Mouse (Mus musculus): Measurements from ENCODE around the gene Fastkd1. TPM values are rescaled to one million over a fixed set of nuclear protein-coding genes. Genes with fewer than 3 reads are reported as not detected.
"Not testable (repeated sequence)": the region's sequence is repeated elsewhere in the genome, so short reads cannot be mapped to it uniquely, and the experiment has no call there.

Gene Fastkd1
- polyA plus RNA-seq, 1 experiment from 2014 or later: 9.8 TPM

DNA sequence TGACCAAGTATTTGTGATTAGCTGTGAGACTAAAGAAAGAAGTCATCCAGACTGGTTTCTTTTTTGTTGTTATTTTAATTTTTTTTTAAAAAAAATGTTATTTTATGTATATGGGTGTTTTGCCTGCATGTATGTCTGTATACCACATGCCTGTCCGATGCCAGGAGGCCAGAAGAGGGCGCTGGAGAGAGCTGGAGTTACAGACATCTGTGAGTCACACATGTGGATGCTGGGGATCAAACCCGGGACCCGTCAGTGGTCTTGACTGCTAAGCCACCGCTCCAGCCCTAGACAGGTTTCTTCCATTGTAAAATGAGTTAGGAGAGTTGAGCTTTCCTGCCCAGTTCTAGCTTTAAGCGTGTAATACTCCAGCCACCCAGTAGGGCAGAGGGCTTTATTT lies 33.3 kb downstream of the Fastkd1 start:
- 55% methylated on average over 6 of the region's 6 CpGs for WGBS
- no peak overlapping the region for H3K4me2 ChIP-seq (ENCODE audit: low read depth, low read length)
- ATAC-seq (ENCODE audit: low read depth): no peak

DNA sequence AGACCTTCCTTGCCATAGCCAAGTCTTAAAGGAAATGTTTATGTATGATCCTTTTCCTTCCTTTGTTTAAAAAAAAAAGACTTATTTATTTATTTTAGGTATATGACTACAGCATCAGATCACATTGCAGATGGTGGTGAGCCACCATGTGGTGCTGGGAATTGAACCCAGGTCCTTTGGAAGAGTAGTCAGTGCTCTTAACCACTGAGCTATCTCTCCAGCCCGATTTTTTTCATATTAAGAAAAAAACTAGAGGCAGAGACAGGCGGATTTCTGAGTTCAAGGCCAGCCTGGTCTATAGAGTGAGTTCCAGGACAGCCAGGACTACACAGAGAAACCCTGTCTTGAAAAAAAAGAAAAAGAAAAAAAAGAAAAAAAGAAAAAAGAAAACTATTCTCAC lies 36.1 kb downstream of the Fastkd1 start:
- H3K27me3 ChIP-seq (ENCODE audit: control insufficient read depth, insufficient read depth, low read depth, low read length); H3K36me3 ChIP-seq (ENCODE audit: control insufficient read depth, insufficient read depth, low read length); ATAC-seq (ENCODE audit: low read depth); H3K4me3 ChIP-seq (ENCODE audit: low read length); H3K4me2 ChIP-seq (ENCODE audit: low read depth, low read length); H3K4me1 ChIP-seq (replicated peaks; ENCODE audit: control insufficient read depth, insufficient read depth, low read length); H3K9me3 ChIP-seq (ENCODE audit: control insufficient read depth, low read length); H3K27ac ChIP-seq (ENCODE audit: low read length); H3K9ac ChIP-seq (ENCODE audit: low read length): not testable (repeated sequence)
- WGBS: 82% methylated on average over 2 of the region's 2 CpGs

More for the DNA sequence above, 33.3 kb downstream of the Fastkd1 start:
- Histone ChIP-seq H3K27ac (ENCODE audit: low read length) (no peak overlapping the region), H3K9ac (ENCODE audit: low read length) (no peak overlapping the region), H3K4me1 (replicated peaks; ENCODE audit: control insufficient read depth, insufficient read depth, low read length) (no peaks in the 10 kb centered on the region), H3K9me3 (ENCODE audit: control insufficient read depth, low read length) (no peaks in the 10 kb centered on the region), H3K27me3 (ENCODE audit: control insufficient read depth, insufficient read depth, low read depth, low read length) (no peaks in the 10 kb centered on the region), H3K36me3 (ENCODE audit: control insufficient read depth, insufficient read depth, low read length) (no peaks in the 10 kb centered on the region), H3K4me3 (ENCODE audit: low read length) (no peak overlapping the region)

DNA sequence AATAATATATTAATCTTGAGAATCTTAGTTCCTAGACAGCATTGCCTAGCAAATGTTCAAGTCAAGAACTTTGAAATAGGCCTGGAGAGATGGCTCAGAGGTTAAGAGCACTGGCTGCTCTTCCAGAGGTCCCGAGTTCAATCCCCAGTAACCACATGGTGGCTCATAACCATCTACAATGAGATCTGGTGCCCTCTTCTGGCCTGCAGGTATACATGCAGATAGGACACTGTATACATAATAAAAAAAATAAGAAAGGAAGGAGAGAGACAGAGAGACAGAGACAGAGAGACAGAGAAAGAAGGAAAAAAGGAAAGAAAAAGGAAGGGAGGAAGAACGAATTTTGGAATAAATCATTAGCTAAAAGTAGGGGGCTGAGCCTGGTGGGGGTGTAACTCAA lies 36.6 kb downstream of the Fastkd1 start:
- 50% methylated on average over 2 of the region's 2 CpGs for WGBS
- H3K4me3 ChIP-seq (ENCODE audit: low read length): no peak overlapping the region

DNA sequence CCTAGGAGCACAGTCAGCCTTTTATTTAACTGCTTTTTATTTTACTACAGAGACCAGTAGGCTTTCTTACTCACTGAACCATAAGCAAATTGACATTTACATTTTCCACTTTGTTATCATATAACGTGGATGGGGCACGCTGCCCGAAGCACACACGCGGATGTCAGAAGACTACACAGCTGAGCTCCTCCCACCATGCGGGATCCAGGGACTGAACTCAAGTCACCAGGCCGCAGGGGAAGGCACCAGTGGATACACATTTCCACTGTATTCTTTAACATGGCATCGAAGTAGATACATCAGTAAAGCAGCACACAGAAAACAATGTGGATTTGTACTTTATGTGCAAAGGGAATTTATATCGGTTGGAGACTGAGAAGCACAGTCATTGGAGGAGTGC lies 38.0 kb downstream of the Fastkd1 start:
- H3K9ac ChIP-seq (ENCODE audit: low read length): no peak overlapping the region
- ATAC-seq (ENCODE audit: low read depth): no peak
- no peaks in the 10 kb centered on the region for H3K9me3 ChIP-seq (ENCODE audit: control insufficient read depth, low read length)
- no peaks in the 10 kb centered on the region for H3K36me3 ChIP-seq (ENCODE audit: control insufficient read depth, insufficient read depth, low read length)
- no peaks in the 10 kb centered on the region for H3K4me1 ChIP-seq (replicated peaks; ENCODE audit: control insufficient read depth, insufficient read depth, low read length)
- H3K4me2 ChIP-seq (ENCODE audit: low read depth, low read length): no peak overlapping the region
- no peaks in the 10 kb centered on the region for H3K27me3 ChIP-seq (ENCODE audit: control insufficient read depth, insufficient read depth, low read depth, low read length)
- no peak overlapping the region for H3K4me3 ChIP-seq (ENCODE audit: low read length)
- H3K27ac ChIP-seq (ENCODE audit: low read length): no peak overlapping the region
- 87% methylated on average over 9 of the region's 9 CpGs for WGBS

More for the DNA sequence above, 36.6 kb downstream of the Fastkd1 start:
- Histone ChIP-seq H3K4me2 (ENCODE audit: low read depth, low read length) (no peak overlapping the region), H3K27me3 (ENCODE audit: control insufficient read depth, insufficient read depth, low read depth, low read length) (no peaks in the 10 kb centered on the region), H3K9me3 (ENCODE audit: control insufficient read depth, low read length) (no peaks in the 10 kb centered on the region), H3K9ac (ENCODE audit: low read length) (no peak overlapping the region), H3K27ac (ENCODE audit: low read length) (no peak overlapping the region), H3K4me1 (replicated peaks; ENCODE audit: control insufficient read depth, insufficient read depth, low read length) (no peaks in the 10 kb centered on the region), H3K36me3 (ENCODE audit: control insufficient read depth, insufficient read depth, low read length) (no peaks in the 10 kb centered on the region)
- no peak for ATAC-seq (ENCODE audit: low read depth)

DNA sequence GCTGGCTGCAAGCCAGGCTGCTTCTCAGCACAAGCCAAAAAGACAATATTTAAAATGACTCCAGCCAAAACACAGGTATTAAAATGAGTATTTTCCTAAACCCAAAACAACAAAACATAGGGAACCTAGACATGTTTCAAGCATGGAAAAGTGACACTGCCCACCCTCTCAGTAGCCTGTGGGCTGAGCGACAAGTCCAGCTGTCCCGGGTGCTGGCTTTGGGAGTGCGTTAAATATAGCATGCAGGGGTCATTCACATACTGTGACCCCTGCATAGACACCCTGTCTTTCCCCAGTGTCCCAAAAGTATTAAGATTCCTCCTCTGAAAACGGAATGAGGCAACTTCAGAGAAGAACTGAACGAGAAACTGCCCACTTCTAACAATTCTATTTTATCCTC lies 39.6 kb downstream of the Fastkd1 start:
- 64% methylated on average over 5 of the region's 5 CpGs for WGBS
- H3K4me3 ChIP-seq (ENCODE audit: low read length): no peak overlapping the region
- H3K4me2 ChIP-seq (ENCODE audit: low read depth, low read length): no peak overlapping the region
- no peaks in the 10 kb centered on the region for H3K36me3 ChIP-seq (ENCODE audit: control insufficient read depth, insufficient read depth, low read length)
- H3K9ac ChIP-seq (ENCODE audit: low read length): no peak overlapping the region
- H3K4me1 ChIP-seq (replicated peaks; ENCODE audit: control insufficient read depth, insufficient read depth, low read length): no peaks in the 10 kb centered on the region
- H3K9me3 ChIP-seq (ENCODE audit: control insufficient read depth, low read length): no peaks in the 10 kb centered on the region
- no peaks in the 10 kb centered on the region for H3K27me3 ChIP-seq (ENCODE audit: control insufficient read depth, insufficient read depth, low read depth, low read length)
- H3K27ac ChIP-seq (ENCODE audit: low read length): no peak overlapping the region
- ATAC-seq (ENCODE audit: low read depth): no peak

DNA sequence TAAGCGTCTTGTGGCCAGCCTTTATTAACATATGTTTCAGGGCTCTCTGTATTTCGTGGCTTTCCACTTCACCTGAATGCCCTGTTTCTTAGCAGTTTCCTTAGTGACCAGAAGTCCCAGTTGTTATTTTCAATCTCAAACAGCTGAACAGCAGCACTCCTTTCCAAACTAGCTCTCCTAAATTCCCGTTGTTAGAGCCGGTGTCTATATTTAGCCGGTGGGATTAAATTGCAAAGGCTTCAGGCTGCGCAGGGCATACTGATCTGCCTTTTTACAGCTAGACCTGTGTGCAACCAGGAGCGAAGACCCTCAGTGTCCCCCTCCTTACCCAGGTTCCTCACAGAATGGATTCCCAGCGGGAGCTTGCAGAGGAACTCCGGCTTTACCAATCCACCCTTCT lies 43.5 kb downstream of the Fastkd1 start, which contains the start of gene Klhl41:
Gene Klhl41, plus strand, starts transcription at position 268 of the 400 bp plus-strand sequence.
- Histone ChIP-seq H3K27me3 (ENCODE audit: control insufficient read depth, insufficient read depth, low read depth, low read length) (no peaks in the 10 kb centered on the region), H3K36me3 (ENCODE audit: control insufficient read depth, insufficient read depth, low read length) (no peaks in the 10 kb centered on the region), H3K4me1 (replicated peaks; ENCODE audit: control insufficient read depth, insufficient read depth, low read length) (no peaks in the 10 kb centered on the region), H3K9me3 (ENCODE audit: control insufficient read depth, low read length) (no peaks in the 10 kb centered on the region), H3K4me3 (ENCODE audit: low read length) (no peak within 1 kb of the TSS), H3K4me2 (ENCODE audit: low read depth, low read length) (no peak within 1 kb of the TSS), H3K9ac (ENCODE audit: low read length) (no peak within 1 kb of the TSS), H3K27ac (ENCODE audit: low read length) (no peak within 1 kb of the TSS)
- WGBS: 83% methylated on average over 9 of the region's 9 CpGs
- ATAC-seq (ENCODE audit: low read depth): no peak

- H3K4me3 ChIP-seq (ENCODE audit: low read length): no peak overlapping the region
- H3K36me3 ChIP-seq (ENCODE audit: control insufficient read depth, insufficient read depth, low read length): no peaks in the 10 kb centered on the region
- ATAC-seq (ENCODE audit: low read depth): no peak
- no peaks in the 10 kb centered on the region for H3K4me1 ChIP-seq (replicated peaks; ENCODE audit: control insufficient read depth, insufficient read depth, low read length)
- 64% methylated on average over 6 of the region's 6 CpGs for WGBS
- no peak overlapping the region for H3K4me2 ChIP-seq (ENCODE audit: low read depth, low read length)
- H3K9ac ChIP-seq (ENCODE audit: low read length): no peak overlapping the region
- H3K9me3 ChIP-seq (ENCODE audit: control insufficient read depth, low read length): no peaks in the 10 kb centered on the region
- H3K27ac ChIP-seq (ENCODE audit: low read length): no peak overlapping the region
- H3K27me3 ChIP-seq (ENCODE audit: control insufficient read depth, insufficient read depth, low read depth, low read length): no peaks in the 10 kb centered on the region
Observed at GRCm38 (mm10) chr2:69668414-69668813, 44.9 kb downstream of the Fastkd1 start.

DNA sequence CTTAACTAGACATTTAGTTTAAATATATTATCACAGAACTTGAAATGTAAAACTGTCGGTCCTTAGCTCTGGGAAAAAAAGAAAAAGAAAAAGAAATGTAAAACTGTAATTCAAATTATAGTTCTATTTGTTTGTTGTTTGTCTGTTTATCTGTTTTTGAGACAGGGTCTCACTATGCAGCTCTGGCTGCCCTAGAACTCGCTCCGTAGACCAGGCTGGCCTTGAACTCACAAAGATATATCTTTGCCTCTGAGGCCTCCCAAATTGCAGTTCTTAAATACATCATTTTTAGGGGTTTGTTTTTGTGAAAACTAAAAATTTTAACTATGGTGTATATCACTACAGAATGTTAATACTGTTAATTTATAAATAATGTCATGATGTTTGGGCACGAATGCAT lies 45.7 kb downstream of the Fastkd1 start:
- 86% methylated on average over 4 of the region's 4 CpGs for WGBS
- no peak overlapping the region for H3K9ac ChIP-seq (ENCODE audit: low read length)
- H3K4me3 ChIP-seq (ENCODE audit: low read length): no peak overlapping the region
- H3K36me3 ChIP-seq (ENCODE audit: control insufficient read depth, insufficient read depth, low read length): no peaks in the 10 kb centered on the region
- ATAC-seq (ENCODE audit: low read depth): no peak
- H3K4me2 ChIP-seq (ENCODE audit: low read depth, low read length): no peak overlapping the region
- H3K9me3 ChIP-seq (ENCODE audit: control insufficient read depth, low read length): no peaks in the 10 kb centered on the region
- no peaks in the 10 kb centered on the region for H3K4me1 ChIP-seq (replicated peaks; ENCODE audit: control insufficient read depth, insufficient read depth, low read length)
- H3K27ac ChIP-seq (ENCODE audit: low read length): no peak overlapping the region
- H3K27me3 ChIP-seq (ENCODE audit: control insufficient read depth, insufficient read depth, low read depth, low read length): no peaks in the 10 kb centered on the region

- Histone ChIP-seq H3K27ac (ENCODE audit: low read length) (no peak overlapping the region), H3K4me2 (ENCODE audit: low read depth, low read length) (no peak overlapping the region), H3K9ac (ENCODE audit: low read length) (no peak overlapping the region), H3K36me3 (ENCODE audit: control insufficient read depth, insufficient read depth, low read length) (no peaks in the 10 kb centered on the region), H3K4me1 (replicated peaks; ENCODE audit: control insufficient read depth, insufficient read depth, low read length) (no peaks in the 10 kb centered on the region), H3K4me3 (ENCODE audit: low read length) (no peak overlapping the region), H3K9me3 (ENCODE audit: control insufficient read depth, low read length) (no peaks in the 10 kb centered on the region), H3K27me3 (ENCODE audit: control insufficient read depth, insufficient read depth, low read depth, low read length) (no peaks in the 10 kb centered on the region)
- no peak for ATAC-seq (ENCODE audit: low read depth)
- 72% methylated on average over 13 of the region's 13 CpGs for WGBS
Observed at GRCm38 (mm10) chr2:69663827-69664476, 49.4 kb downstream of the Fastkd1 start.

DNA sequence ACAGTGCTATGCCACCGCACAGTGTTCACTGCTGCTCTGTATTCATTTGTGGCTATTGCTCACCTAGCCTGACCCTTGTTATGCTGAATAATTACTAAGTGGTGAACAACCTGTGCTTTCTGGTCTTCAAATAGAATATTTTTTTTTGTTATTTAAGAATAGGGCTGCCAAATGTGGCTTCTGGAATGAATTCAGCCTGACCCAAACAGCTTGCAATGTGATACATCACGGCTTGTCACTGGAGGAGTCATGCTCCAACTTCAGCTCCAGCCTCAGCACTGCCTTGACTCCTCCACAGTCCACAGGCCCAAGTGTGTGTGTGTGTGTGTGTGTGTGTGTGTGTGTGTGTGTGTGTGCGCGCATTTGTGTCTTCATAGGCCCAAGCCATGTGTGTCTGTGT lies 54.0 kb downstream of the Fastkd1 start:
- Histone ChIP-seq H3K9me3 (ENCODE audit: control insufficient read depth, low read length) (no peaks in the 10 kb centered on the region), H3K4me1 (replicated peaks; ENCODE audit: control insufficient read depth, insufficient read depth, low read length) (no peaks in the 10 kb centered on the region), H3K27me3 (ENCODE audit: control insufficient read depth, insufficient read depth, low read depth, low read length) (no peaks in the 10 kb centered on the region), H3K4me3 (ENCODE audit: low read length) (no peak overlapping the region), H3K36me3 (ENCODE audit: control insufficient read depth, insufficient read depth, low read length) (no peaks in the 10 kb centered on the region; the same call in 1 of the 2 replicates), H3K27ac (ENCODE audit: low read length) (no peak overlapping the region), H3K4me2 (ENCODE audit: low read depth, low read length) (no peak overlapping the region), H3K9ac (ENCODE audit: low read length) (no peak overlapping the region)
- ATAC-seq (ENCODE audit: low read depth): no peak
- 95% methylated on average over 4 of the region's 4 CpGs for WGBS

Data from lung, embryonic 16.5 days (tissue).